Mouse (Mus musculus): ENCODE measurements around the gene 1110051M20Rik. TPM values are rescaled to one million over a fixed set of nuclear protein-coding genes. Genes with fewer than 3 reads are reported as not detected.

The 1110051M20Rik gene
- total and polyA plus RNA-seq, 2 experiments from 2014 or later: 158 to 171 TPM

GRCm38 (mm10) chr2:91439876-91440275, 4.6 kb downstream of the 1110051M20Rik start:
- Histone ChIP-seq H3K27ac (ENCODE audit: low read depth, low read length) (no peak overlapping the region), H3K4me1 (ENCODE audit: insufficient read depth, low read length) (0 out of 2 replicates have a peak, but pooled peaks cover 2% of the 10 kb centered on the region), H3K9me3 (ENCODE audit: low read length) (no peaks in the 10 kb centered on the region), H3K4me2 (ENCODE audit: low read depth, low read length, poor library complexity, severe bottlenecking) (no peak overlapping the region), H3K36me3 (ENCODE audit: insufficient read depth, low read length) (no peaks in the 10 kb centered on the region), H3K27me3 (ENCODE audit: insufficient read depth, low read length) (no peaks in the 10 kb centered on the region), H3K4me3 (ENCODE audit: low read depth, low read length) (no peak overlapping the region), H3K9ac (replicated peaks; ENCODE audit: low read length, poor library complexity, severe bottlenecking) (no peak overlapping the region)
- DNase-seq (ENCODE audit: low spot score) (peak; percentile 18), ATAC-seq (ENCODE audit: low FRiP score) (no peak)
- 60% methylated on average over 1 of the region's 1 CpGs for WGBS
- TF ChIP-seq CTCF (IDR thresholded peaks at IDR 0.05): no peak

GRCm38 (mm10) chr2:91439271-91439670, 5.2 kb downstream of the 1110051M20Rik start:
- 0 out of 2 replicates have a peak, but pooled peaks cover 2% of the 10 kb centered on the region for H3K4me1 ChIP-seq (ENCODE audit: insufficient read depth, low read length)
- H3K9ac ChIP-seq (replicated peaks; ENCODE audit: low read length, poor library complexity, severe bottlenecking): no peak overlapping the region
- WGBS: 91% methylated on average over 10 of the region's 10 CpGs
- no peaks in the 10 kb centered on the region for H3K36me3 ChIP-seq (ENCODE audit: insufficient read depth, low read length)
- TF ChIP-seq CTCF (IDR thresholded peaks at IDR 0.05): no peak
- H3K9me3 ChIP-seq (ENCODE audit: low read length): no peaks in the 10 kb centered on the region
- ATAC-seq (ENCODE audit: low FRiP score): no peak
- no peak overlapping the region for H3K4me3 ChIP-seq (ENCODE audit: low read depth, low read length)
- no peak overlapping the region for H3K27ac ChIP-seq (ENCODE audit: low read depth, low read length)
- H3K27me3 ChIP-seq (ENCODE audit: insufficient read depth, low read length): no peaks in the 10 kb centered on the region
- no peak for DNase-seq (ENCODE audit: low spot score)
- H3K4me2 ChIP-seq (ENCODE audit: low read depth, low read length, poor library complexity, severe bottlenecking): no peak overlapping the region

GRCm38 (mm10) chr2:91437116-91437815, 7.2 kb downstream of the 1110051M20Rik start:
- no peak overlapping the region for H3K9ac ChIP-seq (replicated peaks; ENCODE audit: low read length, poor library complexity, severe bottlenecking)
- no peak overlapping the region for H3K4me3 ChIP-seq (ENCODE audit: low read depth, low read length)
- no peaks in the 10 kb centered on the region for H3K4me1 ChIP-seq (ENCODE audit: insufficient read depth, low read length)
- no peak overlapping the region; the same call in 1 of the 2 replicates for H3K27ac ChIP-seq (ENCODE audit: low read depth, low read length)
- H3K4me2 ChIP-seq (ENCODE audit: low read depth, low read length, poor library complexity, severe bottlenecking): no peak overlapping the region
- H3K9me3 ChIP-seq (ENCODE audit: low read length): no peaks in the 10 kb centered on the region
- no peaks in the 10 kb centered on the region for H3K36me3 ChIP-seq (ENCODE audit: insufficient read depth, low read length)
- H3K27me3 ChIP-seq (ENCODE audit: insufficient read depth, low read length): no peaks in the 10 kb centered on the region
- DNase-seq (ENCODE audit: low spot score): no peak
- no peak for TF ChIP-seq CTCF (IDR thresholded peaks at IDR 0.05)
- ATAC-seq (ENCODE audit: low FRiP score): no peak
- WGBS: 54% methylated on average over 5 of the region's 5 CpGs

GRCm38 (mm10) chr2:91436713-91437112, 7.8 kb downstream of the 1110051M20Rik start:
- Histone ChIP-seq H3K4me3 (ENCODE audit: low read depth, low read length) (no peak overlapping the region), H3K27me3 (ENCODE audit: insufficient read depth, low read length) (no peaks in the 10 kb centered on the region), H3K27ac (ENCODE audit: low read depth, low read length) (no peak overlapping the region), H3K36me3 (ENCODE audit: insufficient read depth, low read length) (no peaks in the 10 kb centered on the region), H3K4me1 (ENCODE audit: insufficient read depth, low read length) (no peaks in the 10 kb centered on the region), H3K9ac (replicated peaks; ENCODE audit: low read length, poor library complexity, severe bottlenecking) (no peak overlapping the region), H3K4me2 (ENCODE audit: low read depth, low read length, poor library complexity, severe bottlenecking) (no peak overlapping the region), H3K9me3 (ENCODE audit: low read length) (no peaks in the 10 kb centered on the region)
- DNase-seq (ENCODE audit: low spot score) (no peak), ATAC-seq (ENCODE audit: low FRiP score) (no peak)
- 59% methylated on average over 8 of the region's 8 CpGs for WGBS
- TF ChIP-seq CTCF (IDR thresholded peaks at IDR 0.05): no peak

- peak overlapping the region; percentile 62; the same call in 1 of the 2 replicates for H3K27ac ChIP-seq (ENCODE audit: low read depth, low read length)
- peak overlapping the region; percentile 32; the same call in 1 of the 2 replicates for H3K4me2 ChIP-seq (ENCODE audit: low read depth, low read length, poor library complexity, severe bottlenecking)
- no peak for TF ChIP-seq CTCF (IDR thresholded peaks at IDR 0.05)
- ATAC-seq (ENCODE audit: low FRiP score): peak; percentile 78
- no peaks in the 10 kb centered on the region for H3K36me3 ChIP-seq (ENCODE audit: insufficient read depth, low read length)
- DNase-seq (ENCODE audit: low spot score): peak; percentile 58
- H3K27me3 ChIP-seq (ENCODE audit: insufficient read depth, low read length): no peaks in the 10 kb centered on the region
- H3K4me3 ChIP-seq (ENCODE audit: low read depth, low read length): no peak overlapping the region
- WGBS: 9% methylated on average over 6 of the region's 6 CpGs
- peaks cover 17% of the 10 kb centered on the region; the same call in 1 of the 2 replicates for H3K4me1 ChIP-seq (ENCODE audit: insufficient read depth, low read length)
- no peak overlapping the region; the same call in 1 of the 2 replicates for H3K9ac ChIP-seq (replicated peaks; ENCODE audit: low read length, poor library complexity, severe bottlenecking)
- H3K9me3 ChIP-seq (ENCODE audit: low read length): no peaks in the 10 kb centered on the region
Observed at GRCm38 (mm10) chr2:91430600-91430919, 13.9 kb downstream of the 1110051M20Rik start.

GRCm38 (mm10) chr2:91429915-91430599, 14.4 kb downstream of the 1110051M20Rik start:
- no peaks in the 10 kb centered on the region for H3K36me3 ChIP-seq (ENCODE audit: insufficient read depth, low read length)
- no peak overlapping the region for H3K4me3 ChIP-seq (ENCODE audit: low read depth, low read length)
- H3K27me3 ChIP-seq (ENCODE audit: insufficient read depth, low read length): no peaks in the 10 kb centered on the region
- H3K4me1 ChIP-seq (ENCODE audit: insufficient read depth, low read length): peaks cover 17% of the 10 kb centered on the region; the same call in 1 of the 2 replicates
- WGBS: 4% methylated on average over 9 of the region's 9 CpGs
- ATAC-seq (ENCODE audit: low FRiP score): peak; percentile 49; the same call in 1 of the 2 replicates
- H3K9ac ChIP-seq (replicated peaks; ENCODE audit: low read length, poor library complexity, severe bottlenecking): no peak overlapping the region
- peak overlapping the region; percentile 32; the same call in 1 of the 2 replicates for H3K4me2 ChIP-seq (ENCODE audit: low read depth, low read length, poor library complexity, severe bottlenecking)
- no peak for TF ChIP-seq CTCF (IDR thresholded peaks at IDR 0.05)
- no peaks in the 10 kb centered on the region for H3K9me3 ChIP-seq (ENCODE audit: low read length)
- peak; percentile 45 for DNase-seq (ENCODE audit: low spot score)
- H3K27ac ChIP-seq (ENCODE audit: low read depth, low read length): peak overlapping the region; percentile 62

All from midbrain, postnatal 0 days (tissue).